Mouse (Mus musculus): ENCODE data around the gene Zc2hc1c. TPM values are rescaled to one million over a fixed set of nuclear protein-coding genes. Genes with fewer than 3 reads are reported as not detected.
A peak's percentile ranks its signal among the peaks of the same experiment; 100 is the strongest.

Gene Zc2hc1c
- total and polyA plus RNA-seq, 3 experiments, result 0.04 to 0.39 TPM; not detected in 1

DNA sequence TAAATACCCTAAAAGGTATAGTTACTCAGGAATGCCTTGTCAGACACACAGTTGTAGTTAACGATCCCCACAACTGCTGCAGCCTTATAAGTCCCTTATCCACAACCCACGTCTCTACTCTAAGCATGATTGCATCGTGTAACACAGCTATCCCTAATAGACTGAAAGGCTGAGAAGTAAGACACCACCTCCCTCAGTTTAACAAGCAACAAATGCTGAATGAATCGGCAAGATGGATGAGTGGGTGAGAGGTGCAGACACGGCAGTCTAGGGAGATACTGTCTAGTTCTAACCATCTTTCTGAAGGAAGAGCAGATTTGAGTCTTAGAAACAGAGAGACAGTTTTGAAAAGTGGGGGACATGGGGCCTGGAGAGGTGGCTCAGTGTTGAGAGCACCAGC lies 25.2 kb upstream of the Zc2hc1c start:
- Histone ChIP-seq H3K4me3 (ENCODE audit: control insufficient read depth in 1 of 2, insufficient read depth in 1 of 2, low read depth in 2 of 2, low read length in 2 of 2) (no peak overlapping the region), H3K9ac (ENCODE audit: control insufficient read depth, low read depth, low read length, poor library complexity, severe bottlenecking) (no peak overlapping the region), H3K4me1 (ENCODE audit: control insufficient read depth in 1 of 2, insufficient read depth in 2 of 2, low read length in 2 of 2) (peaks cover 16 to 18% of the 10 kb centered on the region in 2 experiments), H3K36me3 (ENCODE audit: control insufficient read depth in 1 of 2, insufficient read depth in 2 of 2, low read length in 2 of 2) (peaks cover 0 to 17% of the 10 kb centered on the region in 2 experiments; a peak in 2 of 4 replicates), H3K79me2 (ENCODE audit: control insufficient read depth, insufficient read depth, low read length, poor library complexity) (no peaks in the 10 kb centered on the region), H3K9me3 (replicated peaks; ENCODE audit: insufficient read depth, low read length) (no peaks in the 10 kb centered on the region), H3K27ac (ENCODE audit: control insufficient read depth, low read depth, low read length) (no peak overlapping the region), H3K27me3 (ENCODE audit: control insufficient read depth in 1 of 2, insufficient read depth in 2 of 2, low read length in 2 of 2) (no peaks in the 10 kb centered on the region)
- TF ChIP-seq EP300 (IDR thresholded peaks at IDR 0.05; ENCODE audit: low read depth in 1 of 2, low read length in 2 of 2) (peak in 1 of 2 experiments; percentile 32; a peak in 1 of 4 replicates), MYB (IDR thresholded peaks at IDR 0.05; ENCODE audit: low read depth, low read length) (no peak)
- DNase-seq (ENCODE audit: low read depth, low spot score), result peak; percentile 32

DNA sequence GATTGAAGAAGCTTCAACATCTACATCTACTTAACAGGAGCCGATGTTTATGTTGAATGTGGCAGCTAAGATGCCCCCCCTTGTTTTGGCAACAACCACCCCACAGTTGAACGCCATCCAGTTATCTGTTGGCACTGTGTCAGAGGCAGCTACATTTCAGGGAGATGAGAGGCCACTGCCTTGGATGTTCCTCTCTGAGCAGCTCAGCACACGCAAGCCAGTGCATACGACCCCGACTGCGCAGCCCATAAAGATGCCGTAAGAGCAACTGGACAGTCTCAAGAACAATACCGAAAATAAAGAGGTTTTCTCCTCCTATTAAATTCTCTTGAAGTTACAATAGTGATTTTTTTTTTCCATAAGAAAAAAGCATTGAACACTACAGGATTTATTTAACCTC lies 23.9 kb upstream of the Zc2hc1c start:
- Histone ChIP-seq H3K9me3 (replicated peaks; ENCODE audit: insufficient read depth, low read length) (no peaks in the 10 kb centered on the region), H3K27ac (ENCODE audit: control insufficient read depth, low read depth, low read length) (no peak overlapping the region), H3K27me3 (ENCODE audit: control insufficient read depth in 1 of 2, insufficient read depth in 2 of 2, low read length in 2 of 2) (no peaks in the 10 kb centered on the region), H3K36me3 (ENCODE audit: control insufficient read depth in 1 of 2, insufficient read depth in 2 of 2, low read length in 2 of 2) (peaks cover 0 to 15% of the 10 kb centered on the region in 2 experiments; a peak in 2 of 4 replicates), H3K79me2 (ENCODE audit: control insufficient read depth, insufficient read depth, low read length, poor library complexity) (no peaks in the 10 kb centered on the region), H3K9ac (ENCODE audit: control insufficient read depth, low read depth, low read length, poor library complexity, severe bottlenecking) (no peak overlapping the region), H3K4me1 (ENCODE audit: control insufficient read depth in 1 of 2, insufficient read depth in 2 of 2, low read length in 2 of 2) (peaks cover 15 to 16% of the 10 kb centered on the region in 2 experiments), H3K4me3 (ENCODE audit: control insufficient read depth in 1 of 2, insufficient read depth in 1 of 2, low read depth in 2 of 2, low read length in 2 of 2) (no peak overlapping the region)
- peak; percentile 7 to 54; a peak in 1 of 4 replicates for TF ChIP-seq EP300 (IDR thresholded peaks at IDR 0.05; ENCODE audit: low read depth in 1 of 2, low read length in 2 of 2)
- 0 out of 2 replicates have a peak, but pooled peaks have one; percentile 17 for TF ChIP-seq GATA1 (IDR thresholded peaks at IDR 0.05; ENCODE audit: low read depth, low read length)
- no peak for TF ChIP-seq ZNF384 (IDR thresholded peaks at IDR 0.05; ENCODE audit: low read depth, low read length)
- 0 out of 2 replicates have a peak, but pooled peaks have one; percentile 22 for TF ChIP-seq ETS1 (IDR thresholded peaks at IDR 0.05; ENCODE audit: low read depth, low read length)
- 0 out of 2 replicates have a peak, but pooled peaks have one; percentile 23 for TF ChIP-seq SIN3A (IDR thresholded peaks at IDR 0.05; ENCODE audit: low read length)
- peak; percentile 57 for DNase-seq (ENCODE audit: low read depth, low spot score)

- no peak overlapping the region for H3K9ac ChIP-seq (ENCODE audit: control insufficient read depth, low read depth, low read length, poor library complexity, severe bottlenecking)
- H3K27me3 ChIP-seq (ENCODE audit: control insufficient read depth in 1 of 2, insufficient read depth in 2 of 2, low read length in 2 of 2), result no peaks in the 10 kb centered on the region
- H3K27ac ChIP-seq (ENCODE audit: control insufficient read depth, low read depth, low read length), result no peak overlapping the region
- H3K9me3 ChIP-seq (replicated peaks; ENCODE audit: insufficient read depth, low read length), result no peaks in the 10 kb centered on the region
- peaks cover 15 to 16% of the 10 kb centered on the region in 2 experiments for H3K4me1 ChIP-seq (ENCODE audit: control insufficient read depth in 1 of 2, insufficient read depth in 2 of 2, low read length in 2 of 2)
- H3K4me3 ChIP-seq (ENCODE audit: control insufficient read depth in 1 of 2, insufficient read depth in 1 of 2, low read depth in 2 of 2, low read length in 2 of 2), result no peak overlapping the region
- peaks cover 0 to 15% of the 10 kb centered on the region in 2 experiments; a peak in 2 of 4 replicates for H3K36me3 ChIP-seq (ENCODE audit: control insufficient read depth in 1 of 2, insufficient read depth in 2 of 2, low read length in 2 of 2)
- no peaks in the 10 kb centered on the region for H3K79me2 ChIP-seq (ENCODE audit: control insufficient read depth, insufficient read depth, low read length, poor library complexity)
- no peak for TF ChIP-seq SMC3 (IDR thresholded peaks at IDR 0.05; ENCODE audit: low read depth, low read length)
- TF ChIP-seq SIN3A (IDR thresholded peaks at IDR 0.05; ENCODE audit: low read length), result 0 out of 2 replicates have a peak, but pooled peaks have one; percentile 4
- no peak for DNase-seq (ENCODE audit: low read depth, low spot score)
These were observed 23.5 kb upstream of the Zc2hc1c start for GRCm38 (mm10) chr12:85264940-85265339.

DNA sequence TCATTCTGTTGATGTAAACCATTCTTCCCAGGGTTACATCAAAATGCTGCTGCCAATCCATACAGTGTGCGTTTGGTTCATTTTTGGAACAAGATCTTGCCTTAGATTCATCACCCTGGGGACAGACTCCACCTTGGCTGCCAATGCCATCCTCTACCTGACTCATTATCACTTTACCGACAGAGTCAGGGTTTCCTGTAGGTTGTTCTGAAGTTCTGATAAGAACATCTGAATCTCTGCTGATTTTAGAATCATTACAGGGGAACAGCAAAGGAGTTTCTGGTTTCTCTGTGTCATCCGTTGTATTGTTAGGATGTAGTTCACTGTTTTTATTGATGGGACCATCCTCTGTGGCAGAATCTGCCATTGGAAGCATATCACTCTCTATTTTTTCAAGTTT lies 22.1 kb upstream of the Zc2hc1c start:
- no peak for DNase-seq (ENCODE audit: low read depth, low spot score)
- H3K9ac ChIP-seq (ENCODE audit: control insufficient read depth, low read depth, low read length, poor library complexity, severe bottlenecking), result no peak overlapping the region
- H3K27me3 ChIP-seq (ENCODE audit: control insufficient read depth in 1 of 2, insufficient read depth in 2 of 2, low read length in 2 of 2), result no peaks in the 10 kb centered on the region
- no peak overlapping the region for H3K4me3 ChIP-seq (ENCODE audit: control insufficient read depth in 1 of 2, insufficient read depth in 1 of 2, low read depth in 2 of 2, low read length in 2 of 2)
- peaks cover 15 to 16% of the 10 kb centered on the region in 2 experiments for H3K4me1 ChIP-seq (ENCODE audit: control insufficient read depth in 1 of 2, insufficient read depth in 2 of 2, low read length in 2 of 2)
- H3K79me2 ChIP-seq (ENCODE audit: control insufficient read depth, insufficient read depth, low read length, poor library complexity), result no peaks in the 10 kb centered on the region; the same call in 1 of the 2 replicates
- H3K36me3 ChIP-seq (ENCODE audit: control insufficient read depth in 1 of 2, insufficient read depth in 2 of 2, low read length in 2 of 2), result peaks cover 0 to 15% of the 10 kb centered on the region in 2 experiments; a peak in 2 of 4 replicates
- no peak overlapping the region for H3K27ac ChIP-seq (ENCODE audit: control insufficient read depth, low read depth, low read length)
- H3K9me3 ChIP-seq (replicated peaks; ENCODE audit: insufficient read depth, low read length), result no peaks in the 10 kb centered on the region
- TF ChIP-seq CHD1 (IDR thresholded peaks at IDR 0.05; ENCODE audit: low read depth, low read length), result no peak
- TF ChIP-seq POLR2A (IDR thresholded peaks at IDR 0.05; ENCODE audit: control insufficient read depth in 1 of 2, insufficient read depth in 1 of 2, low read depth in 1 of 2, low read length in 2 of 2, poor library complexity in 1 of 2), result no peak
- TF ChIP-seq GABPA (IDR thresholded peaks at IDR 0.05; ENCODE audit: low read depth, low read length), result no peak
- TF ChIP-seq ZC3H11A (IDR thresholded peaks at IDR 0.05; ENCODE audit: low read depth, low read length), result no peak
- TF ChIP-seq SMC3 (IDR thresholded peaks at IDR 0.05; ENCODE audit: low read depth, low read length), result no peak
- TF ChIP-seq KAT2A (conservative IDR thresholded peaks at IDR 0.05; ENCODE audit: low read depth, low read length), result no peak
- no peak for TF ChIP-seq RAD21 (IDR thresholded peaks at IDR 0.05; ENCODE audit: low read depth, low read length)
- no peak for TF ChIP-seq MAX (IDR thresholded peaks at IDR 0.05; ENCODE audit: low read length)
- TF ChIP-seq SIN3A (IDR thresholded peaks at IDR 0.05; ENCODE audit: low read length), result no peak
- TF ChIP-seq MYB (IDR thresholded peaks at IDR 0.05; ENCODE audit: low read depth, low read length), result no peak
- TF ChIP-seq POLR2AphosphoS2 (IDR thresholded peaks at IDR 0.05; ENCODE audit: low read length), result no peak
- TF ChIP-seq ZMIZ1 (IDR thresholded peaks at IDR 0.05; ENCODE audit: low read depth, low read length), result no peak
- no peak for TF ChIP-seq CHD2 (IDR thresholded peaks at IDR 0.05; ENCODE audit: low read length)
- TF ChIP-seq RCOR1 (IDR thresholded peaks at IDR 0.05; ENCODE audit: low read depth, low read length), result peak; percentile 52; the same call in 1 of the 2 replicates
- no peak for TF ChIP-seq ZKSCAN1 (IDR thresholded peaks at IDR 0.05; ENCODE audit: low read depth, low read length)
- TF ChIP-seq ETS1 (IDR thresholded peaks at IDR 0.05; ENCODE audit: low read depth, low read length), result no peak
- TF ChIP-seq TAL1 (IDR thresholded peaks at IDR 0.05; ENCODE audit: low read length), result no peak
- TF ChIP-seq ZNF384 (IDR thresholded peaks at IDR 0.05; ENCODE audit: low read depth, low read length), result no peak
